Mouse (Mus musculus) neural tube, embryonic 13.5 days (tissue): ENCODE measurements around the gene Gm9837. TPM values are rescaled to one million over a fixed set of nuclear protein-coding genes. Genes with fewer than 3 reads are reported as not detected.

ENCODE experiments used
- ATAC-seq: fragments of 200-750 bp; cut with Nextera tagmentation; 2 replicates; pipeline ENCODE4 v1.8.0; 2017; ENCODE audit warnings: low read depth, mild to moderate bottlenecking, moderate TSS enrichment, moderate library complexity
- H3K27ac ChIP-seq: fragments of 300-500 bp; sonication (generic); replicated peaks from 2 replicates; pipeline ENCODE4 v1.5.1; 2015; ENCODE audit warnings: moderate library complexity, mild to moderate bottlenecking, inconsistent platforms
- H3K27me3 ChIP-seq: fragments of 300-500 bp; sonication (generic); 2 replicates; pipeline ENCODE4 v1.6.1; 2015; ENCODE audit warnings: mild to moderate bottlenecking, inconsistent platforms
- H3K36me3 ChIP-seq: fragments of 300-500 bp; sonication (generic); 2 replicates; pipeline ENCODE4 v1.6.1; 2015; ENCODE audit warnings: mild to moderate bottlenecking, inconsistent platforms
- H3K4me1 ChIP-seq: fragments of 300-500 bp; sonication (generic); replicated peaks from 2 replicates; pipeline ENCODE4 v1.6.1; 2015; ENCODE audit warnings: inconsistent platforms
- H3K4me2 ChIP-seq: fragments of 300-500 bp; sonication (generic); 2 replicates; pipeline ENCODE4 v1.6.1; 2015; ENCODE audit warnings: inconsistent platforms, mild to moderate bottlenecking, moderate library complexity
- H3K4me3 ChIP-seq: fragments of 300-500 bp; sonication (generic); 2 replicates; pipeline ENCODE4 v1.5.1; 2015; ENCODE audit warnings: mild to moderate bottlenecking, inconsistent platforms
- H3K9ac ChIP-seq: fragments of 300-500 bp; sonication (generic); 2 replicates; pipeline ENCODE4 v1.6.1; 2015; ENCODE audit warnings: moderate library complexity, mild to moderate bottlenecking, inconsistent platforms
- H3K9me3 ChIP-seq: fragments of 300-500 bp; sonication (generic); 2 replicates; pipeline ENCODE4 v1.6.1; 2016; ENCODE audit warnings: inconsistent platforms
- WGBS: fragments of 180-500 bp; shearing (Covaris S2); methylation state at CpG from one replicate; pipeline ENCODE4 v1.1.7; 2015; 5-methylcytosine and 5-hydroxymethylcytosine counted together
- polyA plus RNA-seq: library from polyadenylated mRNA; unstranded; fragments of >200 nt; fragmentation: Nextera tagmentation; extraction: Ambion mirVana; gene quantifications from 2 replicates; pipeline ENCODE4 v1.2.1, GENCODE M21; 2015

The Gm9837 gene
- polyA plus RNA-seq, 1 experiment from 2014 or later, result not detected

DNA sequence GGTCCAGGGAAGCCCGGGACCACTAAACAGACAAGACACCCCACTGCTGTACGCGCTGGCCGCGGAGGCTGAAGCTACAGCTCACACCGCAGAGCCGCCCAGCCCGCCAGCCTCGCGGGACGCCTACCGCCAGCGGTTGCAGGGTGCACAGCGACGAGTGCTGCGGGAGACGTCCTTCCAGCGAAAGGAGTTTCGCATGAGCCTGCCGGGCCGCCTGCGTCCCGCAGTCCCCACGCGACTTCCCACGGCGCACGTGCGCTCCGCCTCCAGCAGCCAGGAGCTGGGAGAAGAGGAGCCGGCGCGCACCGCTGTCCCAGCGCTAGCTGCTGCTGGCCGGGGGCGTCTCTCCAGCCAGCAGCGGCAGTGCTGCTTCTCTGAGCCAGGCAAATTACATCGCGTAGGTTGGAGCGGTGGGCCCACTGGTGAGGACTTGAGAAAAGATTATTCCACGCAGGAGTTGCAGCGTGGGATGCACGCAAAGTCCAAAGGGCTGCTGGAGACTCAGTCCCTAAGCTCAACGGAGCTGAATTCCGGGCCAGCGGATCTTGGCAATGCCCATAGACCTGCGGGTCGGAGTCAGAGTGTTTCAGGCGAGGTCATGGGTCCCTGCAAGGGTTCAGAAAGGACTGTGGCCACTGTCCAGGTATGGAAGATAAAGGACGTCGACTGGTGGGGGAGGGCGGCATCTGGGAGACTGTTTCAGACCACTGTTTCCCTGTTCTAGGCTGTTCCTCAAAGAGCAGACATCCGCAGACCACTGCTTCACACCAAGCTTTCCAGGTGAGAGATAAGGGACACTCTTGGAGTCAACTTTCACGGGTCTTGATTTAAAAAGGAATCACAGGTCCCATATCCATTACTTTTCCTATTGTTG, 6.5 kb downstream of the Gm9837 start:
- Histone ChIP-seq H3K9me3 (0 out of 2 replicates have a peak, but pooled peaks cover 4% of the 10 kb centered on the region), H3K4me2 (peak overlapping the region; percentile 80), H3K4me3 (peak overlapping the region; percentile 43), H3K36me3 (no peaks in the 10 kb centered on the region), H3K27me3 (peaks cover 96% of the 10 kb centered on the region), H3K9ac (peak overlapping the region; percentile 55), H3K4me1 (peaks cover 16% of the 10 kb centered on the region), H3K27ac (no peak overlapping the region)
- peak; percentile 6; the same call in 1 of the 2 replicates for ATAC-seq
- 8% methylated on average over 55 of the region's 55 CpGs for WGBS

DNA sequence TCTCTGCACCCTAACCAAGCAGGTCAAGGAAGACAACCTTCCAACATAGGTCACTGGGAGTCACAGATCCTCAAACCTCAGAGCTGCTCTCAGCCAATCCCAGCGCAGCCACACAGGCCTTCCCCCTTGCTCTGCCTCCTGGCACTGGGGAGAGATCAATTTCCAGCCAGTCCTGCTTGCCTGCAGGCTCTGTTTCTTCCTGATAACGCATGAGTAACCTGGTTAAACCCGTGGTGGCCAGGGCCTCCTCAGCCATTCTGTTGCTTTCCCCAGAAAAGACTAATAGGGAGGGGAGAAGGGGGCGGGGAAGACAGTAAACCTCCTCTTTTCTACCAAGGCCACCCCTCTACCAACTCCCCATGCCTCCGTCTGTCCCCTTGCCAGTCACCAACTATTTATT, 8.6 kb downstream of the Gm9837 start:
- no peak overlapping the region for H3K9ac ChIP-seq
- no peak overlapping the region for H3K4me3 ChIP-seq
- H3K27ac ChIP-seq, result no peak overlapping the region
- peaks cover 24% of the 10 kb centered on the region for H3K4me1 ChIP-seq
- H3K9me3 ChIP-seq, result 0 out of 2 replicates have a peak, but pooled peaks cover 4% of the 10 kb centered on the region
- no peaks in the 10 kb centered on the region for H3K36me3 ChIP-seq
- peaks cover 99% of the 10 kb centered on the region for H3K27me3 ChIP-seq
- ATAC-seq, result no peak
- 24% methylated on average over 5 of the region's 5 CpGs for WGBS
- H3K4me2 ChIP-seq, result no peak overlapping the region

DNA sequence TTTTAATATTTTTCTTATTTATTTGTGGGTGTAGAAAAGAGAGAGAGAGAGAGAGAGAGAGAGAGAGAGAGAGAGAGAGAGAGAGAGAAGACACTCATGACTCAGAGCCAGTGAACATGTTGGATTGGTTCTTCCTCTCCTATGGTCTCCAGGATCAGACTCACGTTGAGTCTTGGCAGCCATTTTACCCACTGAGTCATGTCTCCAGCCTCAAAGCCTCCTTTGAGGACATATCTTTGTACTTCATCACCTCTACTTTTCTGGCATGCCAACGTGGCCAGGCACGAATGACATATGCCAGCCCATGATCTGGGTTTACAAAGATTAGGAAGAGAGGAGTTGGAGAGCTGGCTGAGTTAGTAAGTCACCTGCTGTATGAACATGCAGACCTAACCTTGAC, 10.1 kb downstream of the Gm9837 start:
- ATAC-seq, result no peak
- no peaks in the 10 kb centered on the region for H3K36me3 ChIP-seq
- 85% methylated on average over 3 of the region's 3 CpGs for WGBS
- H3K4me3 ChIP-seq, result no peak overlapping the region
- H3K9ac ChIP-seq, result no peak overlapping the region
- no peak overlapping the region for H3K4me2 ChIP-seq
- no peak overlapping the region for H3K27ac ChIP-seq
- peaks cover 100% of the 10 kb centered on the region for H3K27me3 ChIP-seq
- peaks cover 22% of the 10 kb centered on the region for H3K4me1 ChIP-seq
- H3K9me3 ChIP-seq, result 0 out of 2 replicates have a peak, but pooled peaks cover 4% of the 10 kb centered on the region

DNA sequence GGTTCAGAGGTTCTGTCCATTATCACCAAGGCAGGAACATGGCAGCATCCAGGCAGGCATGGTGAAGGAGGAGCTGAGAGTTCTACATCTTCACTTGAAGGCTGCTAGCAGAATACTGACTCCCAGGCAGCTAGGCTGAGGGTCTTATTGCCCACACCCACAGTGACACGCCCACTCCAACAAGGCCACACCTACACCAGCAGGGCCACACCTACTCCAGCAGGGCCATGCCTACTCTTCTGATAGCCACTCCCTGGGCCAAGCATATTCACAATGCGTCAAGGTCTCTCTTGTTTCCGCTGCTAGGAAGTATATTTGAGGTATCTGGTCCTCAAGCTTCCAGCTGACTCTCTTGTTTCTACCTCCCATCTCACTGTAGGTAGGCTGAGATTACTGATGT, 11.3 kb downstream of the Gm9837 start:
- no peak overlapping the region for H3K27ac ChIP-seq
- H3K4me2 ChIP-seq, result no peak overlapping the region
- 66% methylated on average over 3 of the region's 3 CpGs for WGBS
- ATAC-seq, result no peak
- H3K9ac ChIP-seq, result no peak overlapping the region
- H3K9me3 ChIP-seq, result no peaks in the 10 kb centered on the region
- no peaks in the 10 kb centered on the region for H3K36me3 ChIP-seq
- H3K27me3 ChIP-seq, result peaks cover 96% of the 10 kb centered on the region
- H3K4me3 ChIP-seq, result no peak overlapping the region
- H3K4me1 ChIP-seq, result peaks cover 20% of the 10 kb centered on the region

DNA sequence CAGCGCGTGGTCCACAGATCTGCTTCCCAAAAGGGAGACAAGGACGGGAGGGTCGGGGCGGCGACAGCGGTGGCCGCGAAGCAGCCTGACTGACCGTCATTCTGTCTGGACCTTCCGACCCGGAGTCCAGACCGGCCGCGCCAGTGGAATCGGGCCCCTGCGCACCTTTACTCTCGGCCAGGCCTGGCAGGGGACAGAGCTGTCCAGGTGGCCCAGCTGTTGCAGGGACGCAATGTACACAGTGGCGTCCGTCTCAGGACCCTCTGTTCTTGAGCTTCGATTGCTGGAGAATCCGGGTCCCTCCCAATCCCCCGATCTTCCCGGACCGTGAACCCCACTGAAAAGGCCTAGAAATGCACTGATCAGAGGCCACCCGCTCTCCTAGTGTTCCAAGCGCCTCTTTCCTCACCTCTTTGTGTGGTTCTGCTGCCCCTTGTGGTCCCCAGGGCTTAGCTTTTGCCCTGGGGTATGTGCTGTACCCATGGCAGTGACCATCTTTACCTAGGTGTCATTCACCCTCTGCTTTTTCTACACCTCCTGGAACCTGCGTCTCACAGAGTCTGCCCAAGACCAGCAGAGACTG, 12.8 kb downstream of the Gm9837 start:
- H3K4me1 ChIP-seq, result peaks cover 10% of the 10 kb centered on the region
- H3K27ac ChIP-seq, result no peak overlapping the region
- 5% methylated on average over 29 of the region's 29 CpGs for WGBS
- H3K9ac ChIP-seq, result peak overlapping the region; percentile 68
- H3K36me3 ChIP-seq, result no peaks in the 10 kb centered on the region
- H3K27me3 ChIP-seq, result peaks cover 83% of the 10 kb centered on the region
- 0 out of 2 replicates have a peak, but pooled peaks have one; percentile 13 for ATAC-seq
- H3K4me2 ChIP-seq, result peak overlapping the region; percentile 65
- no peaks in the 10 kb centered on the region for H3K9me3 ChIP-seq
- peak overlapping the region; percentile 37 for H3K4me3 ChIP-seq

DNA sequence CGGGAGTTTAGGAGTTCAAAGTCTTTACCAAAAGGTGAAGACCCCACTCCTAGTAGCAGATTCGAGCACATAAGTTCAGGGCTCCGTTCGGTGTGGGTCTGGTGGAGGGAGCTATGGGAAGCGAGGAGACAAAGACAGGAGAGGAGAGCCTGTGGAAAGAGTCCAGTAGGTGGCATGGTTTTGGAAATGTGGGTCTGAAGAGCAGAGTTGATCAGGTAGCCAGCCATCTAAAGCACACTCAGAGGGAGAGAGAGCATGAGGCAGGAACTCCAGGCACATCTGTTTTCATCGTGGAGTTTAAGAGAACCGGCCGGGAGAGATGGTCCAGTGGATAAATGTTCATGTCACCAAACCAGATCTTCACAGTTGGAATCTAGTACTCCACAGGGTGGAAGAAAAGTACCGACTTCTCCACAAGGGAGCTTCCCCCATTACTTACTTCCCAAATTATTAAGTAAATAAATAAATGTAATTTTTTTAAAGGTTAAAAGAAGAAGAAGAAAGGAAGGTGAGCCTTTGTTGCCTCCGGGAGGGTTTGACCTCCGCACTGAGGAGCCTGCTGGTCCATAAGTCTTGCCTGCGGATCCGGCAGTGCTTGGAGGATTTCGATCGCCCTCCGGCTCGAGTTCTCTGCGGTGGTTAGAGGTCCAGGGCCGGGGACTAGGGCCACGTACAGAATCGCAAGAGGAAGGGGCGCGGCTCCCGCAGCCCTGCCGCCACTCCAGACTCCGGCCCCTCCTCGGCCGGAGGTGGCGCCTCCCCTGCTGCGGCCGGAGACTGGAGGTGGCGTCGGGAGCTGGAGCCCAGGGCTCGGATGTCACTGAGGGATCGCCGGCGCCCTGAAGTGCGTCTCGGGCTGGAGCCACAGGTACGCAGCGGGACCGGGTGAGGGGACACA, 13.6 kb downstream of the Gm9837 start, which contains the start of the genes Gm10447 and Shroom1:
TSS of gene Gm10447 (minus strand) at position 637 of the 898 bp plus-strand sequence.
TSS of gene Shroom1 (plus strand) at position 732 of the 898 bp plus-strand sequence.
- Histone ChIP-seq H3K4me2 (peak within 1 kb of the TSS; percentile 65), H3K36me3 (no peaks in the 10 kb centered on the region), H3K4me1 (peaks cover 10% of the 10 kb centered on the region), H3K27ac (no peak within 1 kb of the TSS), H3K9ac (peak within 1 kb of the TSS; percentile 68), H3K4me3 (peak within 1 kb of the TSS; percentile 37), H3K9me3 (no peaks in the 10 kb centered on the region), H3K27me3 (peaks cover 78% of the 10 kb centered on the region)
- 4% methylated on average over 42 of the region's 42 CpGs for WGBS
- ATAC-seq, result peak; percentile 61

DNA sequence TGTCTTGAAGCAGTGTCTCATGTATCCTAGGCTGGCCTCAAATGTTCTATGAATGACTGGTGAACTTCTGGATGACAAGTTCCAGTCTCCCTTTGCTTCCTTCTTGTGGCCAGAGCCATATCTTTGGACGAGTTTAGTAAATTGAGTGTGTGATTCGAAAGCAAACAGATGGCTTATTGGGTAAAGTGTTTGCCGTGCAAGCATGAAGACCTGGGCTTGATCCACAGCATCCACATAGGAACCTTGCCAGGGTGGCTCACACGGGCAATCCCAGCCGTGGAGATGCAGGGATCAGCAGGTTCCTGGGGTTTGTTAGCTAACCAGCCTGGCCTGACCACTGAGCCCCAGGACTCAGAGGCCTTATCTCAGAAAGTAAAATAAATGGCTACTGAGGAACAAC, 17.2 kb downstream of the Gm9837 start:
- H3K27ac ChIP-seq, result no peak overlapping the region
- H3K4me2 ChIP-seq, result no peak overlapping the region
- peaks cover 10% of the 10 kb centered on the region for H3K4me1 ChIP-seq
- no peak for ATAC-seq
- 87% methylated on average over 5 of the region's 5 CpGs for WGBS
- no peaks in the 10 kb centered on the region for H3K36me3 ChIP-seq
- peaks cover 41% of the 10 kb centered on the region for H3K27me3 ChIP-seq
- no peak overlapping the region for H3K4me3 ChIP-seq
- H3K9ac ChIP-seq, result no peak overlapping the region
- no peaks in the 10 kb centered on the region for H3K9me3 ChIP-seq

DNA sequence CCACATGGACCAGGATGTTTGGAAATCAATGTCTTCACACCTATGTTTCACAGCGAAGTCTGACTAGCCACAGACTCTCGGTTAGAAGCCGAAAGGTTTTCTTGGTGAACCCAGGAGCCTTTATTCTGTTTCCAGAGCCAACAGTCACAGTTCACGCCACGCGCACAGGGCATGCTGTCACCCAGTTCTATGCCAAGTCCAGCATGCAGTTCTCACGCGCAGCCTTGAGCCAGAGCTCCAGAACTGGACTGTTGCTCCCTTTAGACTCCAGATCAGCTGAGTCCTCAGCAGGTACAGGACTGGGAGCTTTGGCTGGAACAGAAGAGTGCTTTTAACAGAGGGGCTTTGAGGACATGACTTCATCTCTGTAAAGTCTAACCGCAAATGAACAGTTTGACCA, 17.9 kb downstream of the Gm9837 start:
- Histone ChIP-seq H3K4me3 (no peak overlapping the region), H3K4me1 (peaks cover 9% of the 10 kb centered on the region), H3K4me2 (no peak overlapping the region), H3K27ac (no peak overlapping the region), H3K9me3 (no peaks in the 10 kb centered on the region), H3K27me3 (peaks cover 34% of the 10 kb centered on the region), H3K36me3 (no peaks in the 10 kb centered on the region), H3K9ac (no peak overlapping the region)
- ATAC-seq, result no peak
- 95% methylated on average over 9 of the region's 9 CpGs for WGBS

DNA sequence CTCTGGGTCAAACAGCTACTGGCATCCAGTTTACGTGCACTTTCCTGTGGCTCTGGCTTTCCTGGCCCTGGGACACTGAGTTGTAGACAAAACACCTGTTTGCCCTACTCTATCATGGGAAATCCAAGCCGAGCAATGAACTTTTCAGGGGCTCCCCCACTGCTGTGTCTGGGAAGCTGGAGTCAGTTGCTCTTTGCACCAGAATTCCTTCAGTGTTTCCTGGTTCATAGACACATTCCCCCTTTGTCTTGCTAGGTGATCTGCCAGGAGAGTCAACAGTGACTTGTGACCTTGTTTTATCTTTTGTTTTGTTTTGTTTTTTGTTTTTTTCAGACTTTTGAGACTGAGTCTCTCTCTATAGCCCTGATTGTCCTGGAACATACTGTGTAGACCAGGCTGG, 18.9 kb downstream of the Gm9837 start:
- Histone ChIP-seq H3K9ac (no peak overlapping the region), H3K36me3 (no peaks in the 10 kb centered on the region), H3K9me3 (no peaks in the 10 kb centered on the region), H3K4me1 (no peaks in the 10 kb centered on the region), H3K27me3 (peaks cover 24% of the 10 kb centered on the region), H3K27ac (no peak overlapping the region), H3K4me2 (no peak overlapping the region), H3K4me3 (no peak overlapping the region)
- WGBS, result 75% methylated on average over 2 of the region's 2 CpGs
- ATAC-seq, result no peak

DNA sequence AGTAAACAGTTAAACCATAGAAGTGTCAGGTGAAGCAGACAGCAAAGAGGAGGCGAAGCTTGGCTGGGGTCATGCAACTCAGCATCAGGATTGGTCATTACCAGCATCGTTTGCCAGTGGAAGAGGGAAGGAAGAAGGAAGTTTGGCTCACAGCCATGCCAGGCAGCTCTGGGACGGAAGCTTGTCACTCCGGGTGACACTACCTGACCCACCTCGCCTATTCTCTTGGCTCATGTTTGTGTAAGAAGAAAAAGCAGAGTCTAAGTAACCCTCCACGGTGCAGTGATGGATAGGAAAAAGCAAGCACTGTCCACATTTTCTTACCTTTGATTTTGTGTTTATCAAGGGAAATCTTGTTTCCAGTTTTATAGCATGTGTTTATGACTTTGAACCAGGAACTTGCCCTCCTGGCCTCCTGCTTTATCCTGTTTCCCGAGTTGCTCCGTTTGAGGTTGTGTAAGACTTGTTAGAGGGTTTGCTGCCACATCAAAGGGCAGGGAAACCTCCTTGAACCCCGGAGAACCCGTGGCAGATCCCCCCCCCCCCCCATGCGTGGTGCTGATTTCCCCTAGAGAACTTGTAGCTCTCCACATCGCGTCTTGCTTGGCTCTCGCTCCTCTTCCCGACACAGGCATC, 20.1 kb downstream of the Gm9837 start:
- Histone ChIP-seq H3K4me1 (no peaks in the 10 kb centered on the region), H3K27me3 (peaks cover 12% of the 10 kb centered on the region), H3K27ac (no peak overlapping the region), H3K4me2 (no peak overlapping the region), H3K9ac (no peak overlapping the region), H3K9me3 (no peaks in the 10 kb centered on the region), H3K36me3 (no peaks in the 10 kb centered on the region), H3K4me3 (no peak overlapping the region)
- WGBS, result 66% methylated on average over 15 of the region's 15 CpGs
- ATAC-seq, result no peak

DNA sequence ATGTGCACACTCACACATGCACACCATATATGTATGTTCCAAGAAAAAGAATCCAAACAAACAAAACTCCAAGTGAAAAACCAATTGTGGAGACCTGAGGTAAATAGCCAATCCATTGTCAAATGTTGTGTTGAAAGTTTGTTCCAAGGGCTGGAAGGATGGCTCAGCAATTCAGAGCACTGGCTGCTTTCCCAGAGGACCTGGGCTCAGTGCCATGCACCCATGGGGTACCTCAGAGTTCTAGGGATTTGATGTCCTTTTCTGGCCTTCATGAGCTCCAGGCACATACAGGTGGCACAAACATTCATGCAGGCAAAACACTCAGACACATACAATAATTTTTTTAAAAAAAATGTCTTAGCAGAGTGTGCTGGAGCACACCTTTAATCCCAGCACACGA, 21.8 kb downstream of the Gm9837 start:
- Histone ChIP-seq H3K4me3 (no peak overlapping the region), H3K27ac (no peak overlapping the region)
- 87% methylated on average over 1 of the region's 1 CpGs for WGBS

More for the DNA sequence above, 21.8 kb downstream of the Gm9837 start:
- ATAC-seq, result no peak
- Histone ChIP-seq H3K9ac (no peak overlapping the region), H3K36me3 (no peaks in the 10 kb centered on the region), H3K4me1 (no peaks in the 10 kb centered on the region), H3K9me3 (no peaks in the 10 kb centered on the region), H3K27me3 (0 out of 2 replicates have a peak, but pooled peaks cover 5% of the 10 kb centered on the region), H3K4me2 (no peak overlapping the region)
